Mouse (Mus musculus): ENCODE data around the gene Ak7. TPM values are rescaled to one million over a fixed set of nuclear protein-coding genes. Genes with fewer than 3 reads are reported as not detected.

Gene Ak7
- total RNA-seq, 2 experiments from 2014 or later, result 0.25 to 0.68 TPM

- TF ChIP-seq CTCF (IDR thresholded peaks at IDR 0.05), result no peak
- Histone ChIP-seq H3K27ac (no peak overlapping the region), H3K4me3 (no peak overlapping the region)
- intact Hi-C loops (cut with DNase I), result no loop called here
- DNase-seq (ENCODE audit: extremely low spot score in 1 of 2, low spot score in 2 of 2), result no peak
Observed at GRCm38 (mm10) chr12:105806205-105806604, 100.4 kb downstream of the Ak7 start.

- DNase-seq (ENCODE audit: extremely low spot score in 1 of 2, low spot score in 2 of 2), result no peak
- intact Hi-C loops (cut with DNase I), result no loop called here
- Histone ChIP-seq H3K27ac (no peak overlapping the region), H3K4me3 (no peak overlapping the region)
- TF ChIP-seq CTCF (IDR thresholded peaks at IDR 0.05), result no peak
Observed at GRCm38 (mm10) chr12:105807416-105807815, 101.6 kb downstream of the Ak7 start.

- Histone ChIP-seq H3K4me3 (no peak overlapping the region), H3K27ac (no peak overlapping the region)
- no peak for TF ChIP-seq CTCF (IDR thresholded peaks at IDR 0.05)
- intact Hi-C loops (cut with DNase I), result no loop called here
- no peak for DNase-seq (ENCODE audit: extremely low spot score in 1 of 2, low spot score in 2 of 2)
Observed at GRCm38 (mm10) chr12:105808945-105809344, 103.2 kb downstream of the Ak7 start.

- Histone ChIP-seq H3K4me3 (no peak overlapping the region), H3K27ac (no peak overlapping the region)
- TF ChIP-seq CTCF (IDR thresholded peaks at IDR 0.05), result no peak
- DNase-seq (ENCODE audit: extremely low spot score in 1 of 2, low spot score in 2 of 2), result no peak
- intact Hi-C loops (cut with DNase I), result no loop called here
Observed at GRCm38 (mm10) chr12:105810608-105811007, 104.8 kb downstream of the Ak7 start.

- Histone ChIP-seq H3K27ac (no peak overlapping the region), H3K4me3 (no peak overlapping the region)
- TF ChIP-seq CTCF (IDR thresholded peaks at IDR 0.05), result no peak
- DNase-seq (ENCODE audit: extremely low spot score in 1 of 2, low spot score in 2 of 2), result no peak
- intact Hi-C loops (cut with DNase I), result no loop called here
Observed at GRCm38 (mm10) chr12:105813957-105814356, 108.2 kb downstream of the Ak7 start.

GRCm38 (mm10) chr12:105823472-105823871, 117.7 kb downstream of the Ak7 start:
- intact Hi-C loops (cut with DNase I), result no loop called here
- no peak overlapping the region for H3K4me3 ChIP-seq
- no peak overlapping the region for H3K27ac ChIP-seq
- no peak for TF ChIP-seq CTCF (IDR thresholded peaks at IDR 0.05)
- DNase-seq (ENCODE audit: extremely low spot score in 1 of 2, low spot score in 2 of 2), result no peak

- intact Hi-C loops (cut with DNase I), result no loop called here
- Histone ChIP-seq H3K27ac (no peak overlapping the region), H3K4me3 (no peak overlapping the region)
- DNase-seq (ENCODE audit: extremely low spot score in 1 of 2, low spot score in 2 of 2), result no peak
- no peak for TF ChIP-seq CTCF (IDR thresholded peaks at IDR 0.05)
Observed at GRCm38 (mm10) chr12:105824743-105825142, 119.0 kb downstream of the Ak7 start.

GRCm38 (mm10) chr12:105825266-105825665, 119.5 kb downstream of the Ak7 start:
- TF ChIP-seq CTCF (IDR thresholded peaks at IDR 0.05), result no peak
- Histone ChIP-seq H3K4me3 (no peak overlapping the region), H3K27ac (no peak overlapping the region)
- intact Hi-C loops (cut with DNase I), result no loop called here
- no peak for DNase-seq (ENCODE audit: extremely low spot score in 1 of 2, low spot score in 2 of 2)

Other genes with a start within 250 kb of the Ak7 start
- under 1 TPM; 0.40 to 0.45 TPM for gene Bdkrb2, start 142.8 kb upstream of the Ak7 start, total RNA-seq (2021)
- not detected for gene Bdkrb1, start 102.9 kb upstream of the Ak7 start, total RNA-seq (2021)
- 10 to 100 TPM; 26.0 to 26.2 TPM for gene Gskip, start 21.1 kb upstream of the Ak7 start, total RNA-seq (2021)
- gene Atg2b, start 20.8 kb upstream of the Ak7 start, total RNA-seq (2021), result 10 to 100 TPM; 50.1 to 50.3 TPM
- gene Papola, start 78.7 kb downstream of the Ak7 start, total RNA-seq (2021), result 100 to 1,000 TPM; 142 to 162 TPM

Data from left cerebral cortex, adult 2 months (tissue).